Mouse (Mus musculus): Measurements from ENCODE around the gene Nrip1.

GRCm38 (mm10) chr16:76301728-76302050, 71.9 kb downstream of the Nrip1 start:
- TF ChIP-seq CTCF (IDR thresholded peaks at IDR 0.05; ENCODE audit: low read depth, low read length) (no peak), TAL1 (conservative IDR thresholded peaks at IDR 0.05; ENCODE audit: low read depth, low read length) (no peak), GATA1 (IDR thresholded peaks at IDR 0.05; ENCODE audit: borderline replicate concordance, low read length) (no peak)
